Mouse (Mus musculus): ENCODE results near the gene Il10rb. TPM values are rescaled to one million over a fixed set of nuclear protein-coding genes. Genes with fewer than 3 reads are reported as not detected.
A peak's percentile ranks its signal among the peaks of the same experiment; 100 is the strongest.
"Not testable (repeated sequence)": the region's sequence is repeated elsewhere in the genome, so short reads cannot be mapped to it uniquely, and the experiment has no call there.

The Il10rb gene
- total RNA-seq, 2 experiments from 2014 or later: 9.8 to 9.9 TPM

- DNase-seq (ENCODE audit: low spot score in 2 of 2): no peak
Measured at GRCm38 (mm10) chr16:91415391-91416189, 9.6 kb downstream of the Il10rb start.

- no peak for DNase-seq (ENCODE audit: low spot score in 2 of 2)
Measured at GRCm38 (mm10) chr16:91416357-91416756, 10.4 kb downstream of the Il10rb start.

GRCm38 (mm10) chr16:91416938-91417337 is 11.0 kb downstream of the Il10rb start:
- no peak for DNase-seq (ENCODE audit: low spot score in 2 of 2)

DNA sequence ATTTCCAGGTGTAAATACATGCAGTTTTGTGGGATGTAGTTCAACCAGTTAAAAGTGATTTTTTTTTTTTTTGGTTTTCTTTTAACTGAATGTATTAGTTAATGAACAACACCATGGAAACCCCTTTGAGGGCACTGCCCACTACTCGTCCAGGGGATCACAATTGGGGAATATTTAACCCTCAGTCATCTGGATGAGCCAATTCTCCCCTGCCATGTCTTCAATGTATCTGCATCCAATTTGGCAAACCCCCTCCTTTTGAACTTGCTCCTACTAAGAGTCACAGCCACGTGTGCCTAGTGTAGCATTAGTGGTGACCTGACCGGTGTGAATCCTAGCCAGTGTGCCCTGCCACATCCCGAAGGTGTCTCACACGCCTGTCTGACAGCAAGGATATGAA is 12.6 kb downstream of the Il10rb start:
- no peak for DNase-seq (ENCODE audit: low spot score in 2 of 2)

- DNase-seq (ENCODE audit: low spot score in 2 of 2): no peak
Measured at GRCm38 (mm10) chr16:91425816-91426215, 19.9 kb downstream of the Il10rb start.

DNA sequence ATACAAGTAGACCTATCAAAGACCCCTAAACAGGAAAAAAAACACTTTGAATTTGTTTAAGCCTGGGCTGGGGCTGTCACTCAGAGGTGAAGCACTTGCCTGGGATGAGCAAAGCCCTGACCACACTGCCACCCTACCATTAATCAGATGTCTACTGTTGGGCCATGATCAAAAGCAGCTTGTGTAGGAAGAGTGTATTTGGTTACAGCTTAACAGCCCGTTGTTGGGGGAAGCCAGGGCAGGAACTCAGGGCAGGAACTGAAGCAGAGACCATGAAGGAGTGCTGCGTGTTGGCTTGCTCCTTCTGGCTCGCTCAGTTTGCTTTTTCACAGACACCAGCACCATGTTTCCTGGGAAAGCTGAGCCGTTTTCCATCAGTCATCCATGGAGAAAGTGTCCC is 20.6 kb downstream of the Il10rb start:
- no peak for DNase-seq (ENCODE audit: low spot score in 2 of 2)

GRCm38 (mm10) chr16:91427461-91427860 is 21.5 kb downstream of the Il10rb start:
- no peak for DNase-seq (ENCODE audit: low spot score in 2 of 2)

GRCm38 (mm10) chr16:91428259-91428865 is 22.4 kb downstream of the Il10rb start:
- no peak for DNase-seq (ENCODE audit: low spot score in 2 of 2)

DNA sequence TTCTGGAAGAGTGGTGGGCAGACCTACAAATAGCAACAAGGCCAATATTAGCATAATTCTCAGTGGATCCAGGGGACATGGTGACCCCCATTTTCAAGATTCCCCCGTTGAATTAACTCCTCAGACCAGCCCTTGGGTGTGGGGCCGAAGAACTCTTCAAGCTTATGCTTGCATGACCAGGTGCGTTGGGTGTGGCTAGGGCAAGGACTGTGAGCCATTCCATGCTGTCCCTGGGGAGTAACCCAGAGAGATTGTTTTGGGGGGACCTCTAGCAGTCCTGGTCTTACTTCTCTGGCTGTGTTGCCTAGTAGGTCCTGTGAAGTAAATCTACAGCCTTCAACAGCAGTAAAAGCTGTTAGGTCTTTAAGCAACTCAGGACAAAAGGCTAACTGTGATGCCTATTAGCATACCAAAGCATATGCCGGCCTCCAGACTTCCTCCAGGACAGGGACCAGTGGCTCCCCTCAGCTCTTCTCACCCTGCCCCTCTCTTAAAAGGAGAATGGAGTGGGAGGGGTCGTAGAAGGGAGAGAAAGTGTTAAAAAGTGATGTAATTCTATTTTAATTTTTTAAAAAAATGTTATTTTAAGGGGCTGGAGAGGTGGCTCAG is 26.9 kb downstream of the Il10rb start:
- no peak for DNase-seq (ENCODE audit: low spot score in 2 of 2)

DNA sequence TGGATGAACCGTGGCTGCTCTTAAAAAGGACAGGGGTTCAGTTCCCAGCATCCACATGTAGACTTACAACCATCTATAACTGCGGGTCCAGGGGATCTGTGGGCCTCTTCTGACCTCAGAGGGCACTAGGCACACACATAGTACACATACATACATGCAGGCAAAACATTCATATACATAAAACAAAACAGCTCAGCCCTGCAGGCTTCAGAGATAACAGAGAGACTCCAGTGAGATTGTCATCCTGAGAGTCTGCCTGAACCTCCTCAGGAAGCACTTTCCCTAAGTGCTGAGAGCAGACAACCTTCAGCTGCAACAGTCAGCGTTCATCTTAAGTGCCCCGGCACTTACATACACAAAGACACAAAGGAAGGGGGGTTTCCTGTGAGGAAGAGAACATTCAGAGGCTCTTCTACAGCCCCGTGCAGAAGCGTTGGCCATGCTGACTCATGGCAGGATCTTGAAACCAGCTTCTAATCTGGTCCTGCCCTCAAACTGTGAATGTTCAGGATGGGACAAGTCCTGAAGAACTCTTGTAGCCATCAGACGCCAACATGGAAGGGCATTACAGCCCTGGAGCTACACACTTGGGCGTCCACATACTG is 27.5 kb downstream of the Il10rb start:
- no peak for DNase-seq (ENCODE audit: low spot score in 2 of 2)

GRCm38 (mm10) chr16:91434119-91434518 is 28.2 kb downstream of the Il10rb start:
- no peak for DNase-seq (ENCODE audit: low spot score in 2 of 2)

DNA sequence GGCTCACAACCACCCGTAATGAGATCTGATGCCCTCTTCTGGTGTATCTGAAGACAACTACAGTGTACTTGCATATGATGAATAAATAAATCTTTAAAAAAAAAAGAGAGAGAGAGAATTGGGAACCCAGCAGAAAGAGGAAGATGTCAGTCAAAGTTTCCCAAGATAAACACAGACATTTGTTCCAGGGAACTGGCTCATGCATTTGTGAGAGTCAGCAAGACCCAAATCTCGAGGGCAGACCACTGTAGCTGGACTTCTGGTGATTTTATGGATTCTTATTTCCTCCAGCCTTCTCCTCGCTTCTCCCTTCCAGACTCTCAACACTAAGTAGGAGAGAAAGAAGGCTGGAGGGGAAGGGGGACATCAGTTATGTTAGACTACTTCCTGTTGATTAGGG is 32.1 kb downstream of the Il10rb start:
- DNase-seq (ENCODE audit: low spot score in 2 of 2): no peak

DNA sequence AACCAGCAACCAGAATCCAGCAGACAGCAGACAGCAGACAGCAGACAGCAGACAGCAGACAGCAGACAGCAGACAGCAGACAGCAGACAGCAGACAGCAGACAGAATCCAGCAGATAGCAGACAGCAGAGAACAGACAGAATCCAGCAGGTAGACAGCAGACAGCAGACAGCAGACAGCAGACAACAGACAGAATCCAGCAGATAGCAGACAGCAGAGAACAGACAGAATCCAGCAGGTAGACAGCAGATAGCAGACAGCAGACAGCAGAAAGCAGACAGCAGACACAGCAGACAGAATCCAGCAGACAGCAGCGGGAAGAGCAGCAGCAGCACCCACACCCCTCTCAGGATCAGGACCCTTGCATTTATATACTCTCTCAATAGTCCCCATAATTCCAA is 32.6 kb downstream of the Il10rb start:
- not testable (repeated sequence) for DNase-seq (ENCODE audit: low spot score in 2 of 2)

DNA sequence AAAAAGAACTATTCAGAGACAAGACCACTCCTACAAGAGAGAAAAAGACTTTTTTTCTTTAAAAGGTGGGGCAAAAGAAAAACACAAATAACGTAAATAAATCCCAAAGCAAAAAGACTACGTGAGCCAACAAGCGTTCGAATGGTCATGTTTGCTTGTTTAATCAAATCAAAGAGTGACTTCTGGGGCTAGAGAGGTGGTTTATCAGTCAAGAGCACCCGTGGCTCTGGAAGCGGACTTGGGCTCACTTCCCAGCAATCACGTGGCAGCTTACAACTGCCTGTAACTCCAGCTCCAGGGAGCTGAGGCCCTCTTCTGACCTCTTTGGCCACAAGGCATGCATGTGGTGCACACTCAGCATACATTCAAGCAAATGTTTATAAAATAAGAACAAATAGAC is 35.4 kb downstream of the Il10rb start:
- DNase-seq (ENCODE audit: low spot score in 2 of 2): no peak

- no peak for DNase-seq (ENCODE audit: low spot score in 2 of 2)
Measured at GRCm38 (mm10) chr16:91441811-91442240, 35.9 kb downstream of the Il10rb start.

GRCm38 (mm10) chr16:91442446-91442845 is 36.5 kb downstream of the Il10rb start:
- peak; percentile 10 to 57 for DNase-seq (ENCODE audit: low spot score in 2 of 2)

GRCm38 (mm10) chr16:91443211-91443611 is 37.2 kb downstream of the Il10rb start:
- DNase-seq (ENCODE audit: low spot score in 2 of 2): no peak

GRCm38 (mm10) chr16:91444847-91445246 is 38.9 kb downstream of the Il10rb start:
- DNase-seq (ENCODE audit: low spot score in 2 of 2): no peak

GRCm38 (mm10) chr16:91445566-91445965 is 39.6 kb downstream of the Il10rb start:
- no peak for DNase-seq (ENCODE audit: low spot score in 2 of 2)

DNA sequence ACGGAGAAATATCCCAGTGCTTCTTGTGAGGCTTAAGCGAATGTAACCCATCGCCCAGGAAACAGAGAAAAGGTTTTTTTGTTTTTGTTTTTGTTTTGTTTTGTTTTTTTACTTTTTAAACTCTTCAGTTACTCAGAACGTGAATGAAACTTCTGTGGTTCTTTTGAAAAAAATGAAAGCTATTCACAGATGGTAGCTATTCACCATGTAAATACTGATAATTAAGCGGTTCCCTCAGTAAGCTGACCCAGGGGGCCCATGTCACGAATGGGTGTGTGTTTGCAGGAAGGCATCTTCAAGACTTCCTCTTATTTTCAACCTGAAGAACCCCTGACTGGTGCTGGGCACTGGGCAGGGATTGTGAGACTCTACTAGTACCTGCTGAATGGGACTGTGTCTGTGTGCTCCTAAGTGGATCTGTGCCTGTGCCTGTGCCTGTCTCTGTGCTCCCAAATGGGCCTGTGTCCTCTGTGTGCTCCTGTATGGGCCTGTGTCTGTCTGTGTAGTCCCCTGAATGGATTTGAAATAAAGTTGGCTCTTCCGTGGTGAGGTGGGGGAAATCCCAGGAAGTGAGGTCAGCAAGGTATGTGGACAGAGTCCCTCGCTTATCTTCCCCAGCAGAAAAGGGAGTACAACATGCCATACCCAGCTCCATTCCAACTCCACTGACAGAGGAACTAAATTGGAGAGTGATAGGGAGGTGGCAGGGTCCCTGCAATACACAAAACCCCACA is 41.0 kb downstream of the Il10rb start:
- no peak for DNase-seq (ENCODE audit: low spot score in 2 of 2)

- no peak for DNase-seq (ENCODE audit: low spot score in 2 of 2)
Measured at GRCm38 (mm10) chr16:91447512-91447900, 41.5 kb downstream of the Il10rb start.
